Mouse (Mus musculus): Measurements from ENCODE around the gene Srsf7.
"Not testable (repeated sequence)": the region's sequence is repeated elsewhere in the genome, so short reads cannot be mapped to it uniquely, and the experiment has no call there.

The Srsf7 gene

GRCm38 (mm10) chr17:80199160-80199778, 7.8 kb downstream of the Srsf7 start:
- DNase-seq (ENCODE audit: low read depth, low spot score) = no peak

- DNase-seq (ENCODE audit: low read depth, low spot score) = no peak
Measured at GRCm38 (mm10) chr17:80193075-80193474, 14.0 kb downstream of the Srsf7 start.

GRCm38 (mm10) chr17:80183615-80184014, 23.5 kb downstream of the Srsf7 start:
- DNase-seq (ENCODE audit: low read depth, low spot score) = no peak

GRCm38 (mm10) chr17:80180468-80180867, 26.6 kb downstream of the Srsf7 start:
- DNase-seq (ENCODE audit: low read depth, low spot score) = no peak

GRCm38 (mm10) chr17:80179959-80180358, 27.1 kb downstream of the Srsf7 start:
- DNase-seq (ENCODE audit: low read depth, low spot score) = peak; percentile 63

GRCm38 (mm10) chr17:80178846-80179245, 28.3 kb downstream of the Srsf7 start:
- not testable (repeated sequence) for DNase-seq (ENCODE audit: low read depth, low spot score)

GRCm38 (mm10) chr17:80175966-80176365, 31.1 kb downstream of the Srsf7 start:
- DNase-seq (ENCODE audit: low read depth, low spot score) = no peak

- no peak for DNase-seq (ENCODE audit: low read depth, low spot score)
Measured at GRCm38 (mm10) chr17:80175386-80175739, 31.7 kb downstream of the Srsf7 start.

- DNase-seq (ENCODE audit: low read depth, low spot score) = no peak
Measured at GRCm38 (mm10) chr17:80174699-80175385, 32.3 kb downstream of the Srsf7 start.

GRCm38 (mm10) chr17:80174146-80174545, 33.0 kb downstream of the Srsf7 start:
- no peak for DNase-seq (ENCODE audit: low read depth, low spot score)

- no peak for DNase-seq (ENCODE audit: low read depth, low spot score)
Measured at GRCm38 (mm10) chr17:80173708-80174107, 33.4 kb downstream of the Srsf7 start.

GRCm38 (mm10) chr17:80172761-80173160, 34.3 kb downstream of the Srsf7 start:
- DNase-seq (ENCODE audit: low read depth, low spot score) = no peak

GRCm38 (mm10) chr17:80171948-80172347, 35.2 kb downstream of the Srsf7 start:
- no peak for DNase-seq (ENCODE audit: low read depth, low spot score)

GRCm38 (mm10) chr17:80170951-80171350, 36.2 kb downstream of the Srsf7 start:
- no peak for DNase-seq (ENCODE audit: low read depth, low spot score)

- no peak for DNase-seq (ENCODE audit: low read depth, low spot score)
Measured at GRCm38 (mm10) chr17:80169792-80170191, 37.3 kb downstream of the Srsf7 start.

- DNase-seq (ENCODE audit: low read depth, low spot score) = no peak
Measured at GRCm38 (mm10) chr17:80168425-80169182, 38.5 kb downstream of the Srsf7 start.

- DNase-seq (ENCODE audit: low read depth, low spot score) = no peak
Measured at GRCm38 (mm10) chr17:80167851-80168251, 39.3 kb downstream of the Srsf7 start.

- no peak for DNase-seq (ENCODE audit: low read depth, low spot score)
Measured at GRCm38 (mm10) chr17:80167436-80167835, 39.7 kb downstream of the Srsf7 start.

- no peak for DNase-seq (ENCODE audit: low read depth, low spot score)
Measured at GRCm38 (mm10) chr17:80166346-80166745, 40.8 kb downstream of the Srsf7 start.

GRCm38 (mm10) chr17:80165741-80166140, 41.4 kb downstream of the Srsf7 start:
- DNase-seq (ENCODE audit: low read depth, low spot score) = no peak

- DNase-seq (ENCODE audit: low read depth, low spot score) = no peak
Measured at GRCm38 (mm10) chr17:80163991-80164390, 43.1 kb downstream of the Srsf7 start.

- no peak for DNase-seq (ENCODE audit: low read depth, low spot score)
Measured at GRCm38 (mm10) chr17:80160454-80160853, 46.7 kb downstream of the Srsf7 start.

GRCm38 (mm10) chr17:80157489-80157888, 49.6 kb downstream of the Srsf7 start:
- DNase-seq (ENCODE audit: low read depth, low spot score) = no peak

Measured in retina, postnatal 7 days (tissue).